Mouse (Mus musculus): ENCODE measurements at regions not wholly inside any gene's neighbourhood (a gene's known extent, or its start where the extent isn't known, plus 50 kb on each side); places are given as distances from the start of the nearest gene placed in this dataset.

- peak in 1 of 2 experiments; percentile 2 for DNase-seq (ENCODE audit: low spot score in 2 of 2)
Measured at GRCm38 (mm10) chr6:19015868-19016267, 149.8 kb downstream of the Ankrd7 start.

GRCm38 (mm10) chr6:19018166-19018769, 152.2 kb downstream of the Ankrd7 start:
- DNase-seq (ENCODE audit: low spot score in 2 of 2), result no peak

GRCm38 (mm10) chr6:19034268-19034667, 168.2 kb downstream of the Ankrd7 start:
- DNase-seq (ENCODE audit: low spot score in 2 of 2), result no peak

All from left cerebral cortex, adult 18-20 months (tissue).